Mouse (Mus musculus) ZHBTc4 (cell line): Measurements from ENCODE around the gene D2hgdh.
A peak's percentile ranks its signal among the peaks of the same experiment; 100 is the strongest.
"Not testable (repeated sequence)": the region's sequence is repeated elsewhere in the genome, so short reads cannot be mapped to it uniquely, and the experiment has no call there.

ENCODE experiments used
- DNase-seq: peaks from one replicate; pipeline ENCODE4 v3.0.0-alpha.2; 2011; ENCODE audit warnings: low read depth, low spot score

D2hgdh gene

DNA sequence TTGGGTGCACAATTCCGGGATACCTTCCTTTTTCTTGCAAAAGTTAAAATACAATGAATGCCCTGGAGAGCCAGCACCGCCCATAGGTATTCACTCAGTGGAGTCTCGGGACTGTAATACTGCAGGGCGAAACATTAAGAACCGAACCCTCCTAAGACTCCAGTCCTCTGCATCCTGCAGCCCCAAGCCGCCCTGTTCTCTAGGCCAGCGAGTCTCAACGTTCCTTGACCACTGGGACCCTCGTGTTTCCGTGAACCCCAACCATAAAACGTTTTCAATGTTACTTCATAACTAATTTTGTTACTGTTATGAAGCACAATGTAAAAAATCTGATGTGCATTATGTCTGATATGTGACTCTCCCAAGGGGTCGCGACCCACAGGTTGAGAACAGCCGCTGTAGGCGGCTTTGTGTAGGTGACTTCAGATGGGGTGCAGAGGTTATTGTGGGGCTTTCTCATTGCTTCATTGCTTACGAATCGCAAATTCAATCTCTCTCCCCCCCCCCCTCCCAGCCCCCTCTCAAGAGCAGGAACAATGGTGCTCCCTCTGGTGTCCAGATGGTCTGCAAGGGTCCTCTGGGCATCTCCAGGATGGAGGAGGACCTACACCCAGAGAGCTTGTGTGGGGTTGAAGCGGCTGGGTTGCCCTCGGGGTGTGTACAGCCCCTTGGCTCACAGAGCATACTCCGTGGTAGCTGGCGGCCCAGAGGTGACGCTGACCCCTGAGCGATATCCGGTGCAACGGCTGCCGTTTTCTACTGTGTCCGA is 1.2 kb downstream of the D2hgdh start:
- DNase-seq: peak; percentile 36

DNA sequence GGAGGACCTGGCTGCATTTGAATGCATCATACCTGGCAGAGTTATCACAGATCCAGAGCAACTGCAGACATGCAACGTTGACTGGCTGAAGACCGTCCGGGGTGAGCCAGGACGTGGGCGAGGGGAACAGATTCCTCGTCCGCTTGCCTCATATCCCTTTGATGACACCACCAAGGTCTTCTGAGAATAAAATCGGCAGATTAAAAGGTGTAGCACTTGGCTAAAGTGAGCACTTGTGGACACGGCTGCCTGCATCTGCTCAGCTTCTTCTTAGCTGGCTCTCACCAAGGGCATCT is 1.8 kb downstream of the D2hgdh start:
- DNase-seq: no peak

DNA sequence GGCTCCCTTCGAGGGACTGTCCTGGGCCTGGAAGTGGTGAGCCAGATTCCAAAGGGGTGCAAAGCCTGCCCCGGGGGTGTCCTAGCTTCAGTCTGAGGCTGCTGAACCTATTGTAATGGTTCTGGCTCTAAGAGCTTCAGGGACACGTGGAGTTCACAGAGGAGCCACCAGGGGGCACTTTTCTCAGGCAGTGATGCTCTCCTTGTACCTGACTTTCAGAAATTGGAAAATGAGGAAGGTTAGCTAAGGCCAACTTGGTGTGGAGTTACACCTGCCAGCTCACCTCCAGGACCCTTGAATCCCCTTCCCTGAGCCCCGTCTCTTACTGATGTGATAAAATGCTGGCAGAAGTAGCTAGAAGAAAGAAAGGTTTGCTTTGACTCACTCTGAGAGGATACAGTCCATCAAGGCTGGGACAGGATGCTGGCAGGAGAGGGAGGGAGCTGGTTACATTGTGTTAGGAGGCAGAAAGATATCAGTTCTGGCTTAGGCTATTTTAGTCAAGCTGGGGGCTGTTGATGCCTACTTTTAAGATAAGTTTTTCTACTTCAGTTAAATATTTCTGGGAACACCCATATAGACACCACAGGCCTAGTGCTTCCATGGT is 8.1 kb downstream of the D2hgdh start:
- peak; percentile 2 for DNase-seq

DNA sequence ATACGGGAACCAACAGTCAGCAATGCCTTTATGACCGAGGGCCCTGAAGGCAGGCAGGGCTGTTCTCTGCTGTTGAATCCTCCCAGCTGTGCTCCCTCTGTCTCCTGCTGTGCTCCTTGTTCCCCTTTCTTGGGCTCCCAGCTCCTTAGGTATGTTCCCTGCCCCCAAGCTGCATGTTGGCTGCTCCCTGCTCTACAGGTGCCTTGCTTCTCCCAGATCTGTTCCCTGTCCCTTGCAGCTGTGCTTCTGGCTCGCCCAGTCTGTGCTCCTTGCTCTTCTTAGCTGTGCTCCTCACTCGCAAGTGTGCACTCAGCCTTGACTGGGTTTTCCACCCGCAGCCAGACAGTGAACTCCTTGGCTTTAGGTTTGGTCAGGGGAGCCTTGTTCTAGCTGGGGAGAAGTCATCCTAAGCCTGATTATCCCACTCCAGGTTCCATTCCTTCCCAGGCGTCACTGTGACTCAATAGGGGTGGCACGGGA is 10.0 kb downstream of the D2hgdh start:
- DNase-seq: peak; percentile 5

DNA sequence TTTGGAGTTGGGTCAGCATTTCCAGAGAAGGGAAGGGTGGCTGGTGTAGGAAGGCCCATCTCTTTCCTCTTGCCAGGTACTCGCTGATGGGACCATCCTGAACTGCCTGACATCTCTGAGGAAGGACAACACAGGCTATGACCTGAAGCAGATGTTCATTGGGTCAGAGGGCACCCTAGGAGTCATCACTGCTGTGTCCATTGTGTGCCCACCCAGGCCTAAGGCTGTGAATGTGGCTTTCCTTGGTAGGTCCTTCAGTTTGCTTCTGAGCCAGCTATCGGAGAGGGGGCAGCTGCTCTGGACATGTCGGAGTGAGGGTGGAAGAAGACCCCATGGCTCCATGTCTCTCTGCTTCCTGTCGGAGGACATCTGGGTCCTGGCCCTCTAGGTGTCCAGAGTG is 10.5 kb downstream of the D2hgdh start:
- peak; percentile 0 for DNase-seq

DNA sequence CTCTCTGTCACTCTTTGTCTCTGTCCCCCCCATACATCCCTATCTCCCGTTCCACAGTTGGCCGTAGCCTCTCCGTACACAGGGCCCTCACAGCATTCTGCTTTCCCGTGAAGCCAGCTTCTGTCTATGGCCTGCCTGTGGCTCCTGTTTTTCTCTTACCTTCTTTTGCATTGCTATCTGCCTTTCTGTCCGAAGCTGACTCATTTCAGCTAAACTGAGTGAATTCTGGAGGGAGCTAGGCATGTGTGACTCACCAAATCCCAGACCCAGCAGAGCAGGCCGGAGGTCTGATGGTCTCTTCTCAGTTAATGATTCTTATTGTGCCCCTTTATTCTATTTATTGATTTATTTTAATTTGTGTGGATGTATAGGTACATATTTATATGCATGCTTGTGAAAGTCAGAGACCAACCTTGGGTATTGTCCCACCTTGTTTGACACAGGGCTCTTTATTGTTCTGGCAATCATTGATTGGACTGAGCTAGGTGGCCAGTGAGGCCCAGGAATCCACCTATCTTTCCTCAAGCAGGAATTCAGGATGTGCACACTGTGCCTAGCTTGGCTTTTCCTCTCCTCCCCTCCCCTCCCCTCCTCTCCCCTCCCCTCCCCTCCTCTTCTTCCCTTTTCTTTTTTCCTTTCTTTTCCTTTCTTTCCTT is 11.3 kb downstream of the D2hgdh start:
- peak; percentile 0 for DNase-seq

DNA sequence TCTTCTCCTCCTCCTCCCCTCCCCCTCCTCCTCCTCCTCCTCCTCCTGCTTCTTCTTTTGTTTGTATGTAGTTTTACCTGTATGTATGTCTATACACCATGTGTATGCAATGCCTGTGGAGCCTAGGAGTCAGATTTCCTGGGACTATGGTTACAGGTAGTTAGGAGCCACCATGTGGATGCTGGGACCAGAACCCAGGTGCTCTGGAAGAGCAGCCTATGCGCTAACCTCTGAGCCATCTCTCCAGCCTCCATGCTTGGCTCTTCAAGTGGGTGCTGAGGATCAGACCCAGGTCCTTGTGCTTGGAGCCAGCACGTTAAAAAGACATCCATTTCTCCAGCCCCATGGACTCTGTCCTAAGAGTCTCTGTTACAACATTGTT is 11.8 kb downstream of the D2hgdh start:
- DNase-seq: no peak

DNA sequence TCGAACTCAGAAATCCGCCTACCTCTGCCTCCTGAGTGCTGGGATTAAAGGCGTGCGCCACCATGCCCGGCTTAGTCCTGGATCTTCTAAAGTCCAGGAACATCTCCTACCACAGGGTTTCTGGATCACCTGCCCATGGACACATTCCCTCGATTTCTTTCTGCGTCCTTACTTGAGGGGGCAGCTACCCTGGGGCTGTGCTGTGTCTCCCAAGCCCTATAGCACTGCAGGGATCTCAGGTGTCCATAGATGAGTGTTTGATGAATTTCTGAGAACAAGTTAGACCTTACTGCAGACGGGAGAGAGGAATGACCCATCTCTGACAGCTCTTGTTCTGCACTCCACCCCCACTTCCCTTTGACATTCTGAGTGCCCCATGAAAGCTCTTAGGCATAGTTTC is 12.6 kb downstream of the D2hgdh start:
- peak; percentile 1 for DNase-seq

DNA sequence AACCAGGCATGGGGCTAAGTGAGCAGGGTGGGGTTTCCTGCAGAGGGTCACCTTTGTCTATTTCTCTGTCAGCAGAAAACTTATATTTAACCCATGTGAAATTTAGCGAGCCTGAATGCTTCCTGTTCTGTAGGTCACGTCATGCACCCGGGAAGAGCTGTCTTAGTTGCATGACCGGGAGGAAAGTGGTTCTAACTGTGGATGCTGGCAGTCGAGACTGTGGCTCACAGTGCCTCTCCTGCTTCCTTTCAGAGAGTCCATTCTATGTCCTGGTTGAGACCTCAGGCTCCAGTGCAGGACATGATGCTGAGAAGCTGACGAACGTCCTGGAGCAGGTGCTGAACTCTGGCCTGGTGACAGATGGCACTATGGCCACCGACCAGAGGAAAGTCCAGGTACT is 13.9 kb downstream of the D2hgdh start:
- not testable (repeated sequence) for DNase-seq

DNA sequence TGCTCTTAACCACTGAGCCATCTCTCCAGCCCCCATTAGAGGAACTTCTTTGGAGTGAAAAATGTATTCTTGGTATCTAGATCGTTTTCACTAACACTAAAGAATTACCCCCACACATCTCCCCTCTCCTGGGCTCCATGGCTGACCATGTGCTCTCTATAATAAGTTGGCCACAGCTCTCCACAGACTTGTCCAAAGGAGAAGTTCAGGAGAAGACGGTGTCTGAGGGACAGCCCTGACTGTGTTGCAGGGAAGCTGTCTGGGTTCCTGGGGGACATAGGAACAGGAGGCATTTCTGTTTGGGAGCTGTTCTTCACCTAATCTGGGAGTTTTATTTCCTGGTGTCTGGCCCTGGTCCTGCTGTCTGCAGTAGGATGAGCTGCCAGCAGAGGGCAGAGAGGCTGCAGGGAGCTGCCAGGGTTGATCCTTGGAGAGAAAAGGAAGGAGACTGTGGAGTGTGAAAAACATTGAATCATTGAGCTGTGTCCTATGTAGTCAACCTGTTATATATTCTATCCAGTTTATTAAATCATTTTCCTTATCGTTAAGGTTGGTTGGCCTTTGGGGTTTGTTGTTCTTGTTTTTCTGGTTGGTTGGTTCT is 21.2 kb downstream of the D2hgdh start:
- not testable (repeated sequence) for DNase-seq

DNA sequence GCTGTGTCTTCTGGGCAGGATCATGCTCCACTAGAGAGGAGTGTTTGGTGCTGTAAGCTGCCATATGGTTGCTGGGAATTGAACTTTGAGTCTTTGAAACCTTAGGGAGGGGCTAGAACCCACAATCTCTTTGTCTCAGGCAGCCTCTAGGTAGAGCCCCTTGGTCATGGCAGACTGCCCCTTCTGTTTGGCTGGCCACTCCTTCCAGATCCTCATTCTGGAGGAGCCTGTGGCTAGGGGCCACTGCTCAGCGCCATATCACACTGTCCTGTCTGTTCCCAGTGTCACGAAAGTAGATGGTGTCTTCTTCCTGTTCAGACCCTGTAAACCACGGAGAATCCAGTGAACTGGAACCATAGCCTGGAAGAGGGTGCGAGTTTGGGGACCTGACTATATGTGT is 31.1 kb downstream of the D2hgdh start:
- not testable (repeated sequence) for DNase-seq

DNA sequence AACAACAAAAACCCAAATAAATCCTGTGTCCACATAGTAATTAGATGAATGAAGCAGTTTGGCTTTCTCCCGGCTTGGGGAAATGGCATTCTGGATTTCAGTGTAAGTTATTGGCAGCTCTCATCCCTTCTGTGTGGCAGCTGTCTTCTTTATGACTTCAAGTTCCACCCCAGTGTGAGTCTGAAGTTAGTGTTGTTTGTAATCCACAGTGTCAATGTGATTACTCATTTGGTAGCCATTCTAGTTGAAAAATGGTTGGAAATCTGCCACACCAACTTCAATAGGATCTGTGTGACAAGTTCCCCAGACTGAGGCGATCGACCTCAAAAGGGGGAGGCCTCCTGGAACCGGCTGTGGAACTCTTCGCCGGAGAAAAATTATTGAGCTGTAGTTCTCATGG is 32.7 kb downstream of the D2hgdh start:
- no peak for DNase-seq

DNA sequence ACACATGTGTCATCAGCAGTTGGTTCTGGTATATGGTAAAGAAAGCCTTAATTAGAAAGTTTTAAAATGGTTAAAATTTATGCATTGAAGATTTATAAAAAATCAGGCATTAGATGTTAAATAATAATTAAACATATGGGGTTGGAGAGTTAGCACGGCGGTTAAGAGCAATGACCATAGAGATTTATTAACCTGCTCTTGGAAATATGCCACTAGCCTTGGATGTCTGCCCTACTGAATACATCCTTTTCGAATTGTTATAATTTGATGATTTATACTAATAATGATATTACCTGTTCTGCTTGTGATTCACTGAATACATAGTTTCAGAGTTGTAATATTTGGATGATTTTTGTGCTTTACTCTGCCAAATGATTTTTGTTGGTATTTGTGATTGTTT is 33.3 kb downstream of the D2hgdh start:
- DNase-seq: no peak

DNA sequence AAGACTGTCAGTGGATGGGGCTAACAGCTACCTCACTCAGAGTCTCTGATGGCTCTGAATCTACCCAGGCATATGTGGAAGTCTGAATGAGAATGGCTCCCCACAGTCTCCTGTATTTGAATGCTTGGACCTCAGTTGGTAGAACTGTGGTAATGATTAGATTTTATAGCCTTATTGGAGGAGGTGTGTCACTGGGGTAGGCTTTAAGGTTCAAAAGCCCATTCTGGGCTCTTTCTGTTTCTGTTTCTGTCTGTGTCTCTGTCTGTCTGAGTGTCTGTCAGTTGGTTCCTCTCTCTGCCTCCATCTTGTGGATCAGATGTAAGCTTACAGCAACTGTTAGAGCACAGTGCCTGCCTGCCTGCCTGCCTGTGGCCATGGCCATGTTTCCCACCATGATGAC is 34.9 kb downstream of the D2hgdh start:
- no peak for DNase-seq

DNA sequence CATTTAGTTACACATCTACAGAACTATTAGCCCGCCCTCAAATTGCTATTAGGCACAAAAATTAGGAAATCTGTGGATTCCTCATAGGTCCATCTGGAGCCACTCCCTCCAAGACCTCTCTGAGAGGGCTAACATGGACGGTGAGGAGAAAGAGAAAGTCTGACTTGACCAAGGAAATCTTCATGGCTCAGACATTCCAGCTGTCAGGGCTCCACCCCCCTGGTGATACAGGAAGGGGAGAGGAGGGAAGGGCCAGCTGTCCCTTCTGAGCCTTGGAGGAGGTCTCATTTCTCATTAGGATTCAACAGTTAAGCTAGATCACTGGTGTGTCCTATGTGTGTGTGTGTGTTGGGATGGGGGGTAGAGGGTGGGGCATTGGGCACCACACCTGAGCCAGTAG is 36.3 kb downstream of the D2hgdh start, which contains the start of gene Gal3st2:
Gene Gal3st2 (plus strand): TSS at position 259 of the 400 bp plus-strand sequence.
- DNase-seq: not testable (repeated sequence)

DNA sequence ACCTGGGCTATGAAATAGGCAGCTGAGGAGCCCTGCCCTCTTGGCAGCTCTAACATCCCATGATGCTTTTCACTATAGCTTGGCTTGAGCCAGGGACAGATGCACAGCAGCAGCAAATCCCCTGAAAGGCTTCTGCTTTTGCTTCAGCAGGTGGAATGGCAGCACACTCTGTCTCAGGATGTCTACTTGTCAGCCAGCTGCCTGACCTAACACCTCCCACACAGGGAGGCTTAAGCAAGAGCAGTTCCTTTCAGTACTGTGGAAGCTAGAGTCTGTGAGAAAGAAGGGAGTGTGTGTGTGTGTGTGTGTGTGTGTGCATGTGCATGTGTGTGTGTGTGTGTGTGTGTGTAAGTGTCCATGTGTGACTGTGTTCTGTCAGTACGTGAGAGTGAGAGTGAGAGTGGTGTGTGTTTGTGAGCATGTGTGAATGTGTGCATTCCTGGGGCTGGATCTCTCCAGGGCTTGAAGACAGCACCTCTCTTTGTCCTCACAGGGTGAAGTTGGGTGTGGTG is 46.9 kb downstream of the D2hgdh start:
- DNase-seq: not testable (repeated sequence)

DNA sequence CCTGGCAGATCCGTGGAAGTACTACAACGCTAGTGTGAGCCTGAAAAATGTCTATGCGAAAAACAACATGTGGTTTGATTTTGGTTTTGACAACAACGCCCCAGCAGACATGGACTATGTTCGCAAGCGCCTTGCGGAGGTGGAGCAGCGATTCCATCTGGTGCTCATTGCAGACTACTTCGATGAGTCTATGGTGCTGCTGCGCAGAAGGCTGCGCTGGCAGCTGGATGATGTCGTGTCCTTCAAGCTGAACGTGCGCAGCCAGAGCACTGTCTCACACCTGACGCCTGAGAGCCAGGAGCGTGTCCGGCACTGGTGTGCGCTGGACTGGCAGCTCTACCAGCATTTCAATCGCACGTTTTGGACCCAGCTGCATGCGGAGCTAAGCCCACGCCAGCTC is 49.7 kb downstream of the D2hgdh start:
- not testable (repeated sequence) for DNase-seq

DNA sequence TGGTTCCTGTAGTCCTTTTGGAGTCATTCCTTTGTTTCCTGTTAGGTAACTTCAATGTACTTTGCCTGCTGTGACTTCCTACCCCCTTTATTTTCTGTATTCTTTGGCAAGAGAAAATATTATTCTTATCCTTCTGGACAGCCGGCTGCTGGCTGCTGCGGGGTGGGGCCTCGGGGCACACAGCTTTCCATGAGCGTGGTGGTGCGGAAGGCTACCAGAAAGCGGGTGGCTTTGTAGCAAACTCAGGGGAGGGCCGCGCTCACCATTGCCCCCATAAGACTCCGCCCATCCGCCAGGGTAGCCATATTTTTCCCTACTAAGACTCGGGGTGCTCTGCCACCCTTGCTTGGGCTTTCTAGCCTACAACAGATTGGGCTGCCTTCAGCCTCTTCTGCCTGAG is 57.1 kb downstream of the D2hgdh start:
- not testable (repeated sequence) for DNase-seq

DNA sequence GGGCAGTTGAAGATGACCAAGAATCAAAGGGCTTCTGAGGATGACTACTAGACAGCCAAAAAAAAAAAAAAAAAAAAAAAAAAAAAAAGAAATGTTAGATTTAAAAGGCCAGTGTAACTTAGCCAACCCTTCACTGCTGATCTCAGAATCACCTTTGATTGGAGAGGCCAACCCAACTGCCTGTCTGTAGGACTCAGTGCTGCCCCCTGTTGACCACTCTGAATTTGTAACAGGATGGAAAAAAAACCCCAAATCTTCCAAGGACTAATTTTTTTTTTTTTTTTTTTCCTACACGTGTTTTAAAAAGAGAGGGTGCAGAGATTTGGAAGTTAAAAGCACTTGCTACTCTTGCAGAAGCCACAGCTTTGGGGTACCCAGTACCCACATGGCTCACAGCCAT is 66.2 kb downstream of the D2hgdh start:
- DNase-seq: peak; percentile 26

DNA sequence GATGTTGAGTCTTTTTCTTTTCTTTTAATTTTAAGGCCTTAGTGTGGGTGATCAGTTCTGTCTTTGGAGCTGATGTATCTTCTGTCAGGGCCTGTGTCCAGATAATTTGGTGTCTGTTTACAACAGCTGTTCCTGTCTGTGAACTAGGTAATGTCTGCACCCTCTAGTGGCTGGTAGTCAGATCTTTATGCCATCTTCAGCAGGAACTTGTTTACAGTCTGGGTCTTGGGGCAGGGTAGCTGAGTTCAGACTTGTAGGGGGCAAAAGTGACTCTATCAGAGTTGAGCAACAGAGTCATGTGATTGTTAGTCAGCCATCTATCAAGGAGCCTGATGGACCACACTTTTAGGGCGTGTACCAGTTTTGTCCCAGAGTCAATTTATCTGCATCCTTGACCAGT is 72.7 kb downstream of the D2hgdh start:
- not testable (repeated sequence) for DNase-seq

DNA sequence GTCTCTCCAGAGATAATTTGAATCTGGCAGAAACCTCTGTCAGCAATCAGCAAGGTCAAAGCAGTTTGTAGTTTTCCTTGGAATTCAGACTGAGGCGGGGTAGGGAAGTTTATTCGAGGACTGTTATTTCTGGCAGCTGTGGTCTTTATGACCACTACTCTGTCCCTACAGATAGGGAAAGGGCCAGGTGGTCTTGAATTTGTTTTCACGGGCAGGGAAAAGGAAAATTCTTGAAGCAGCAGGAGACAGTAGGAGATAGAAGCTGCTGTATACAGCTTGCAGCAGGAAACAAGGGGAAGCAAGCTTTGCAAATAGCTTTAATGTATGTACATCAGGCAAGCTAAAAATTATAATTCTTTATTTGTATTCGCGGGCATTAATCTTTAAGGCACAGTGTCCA is 76.6 kb downstream of the D2hgdh start:
- not testable (repeated sequence) for DNase-seq
